Mouse (Mus musculus) heart, embryonic 14.5 days (tissue): ENCODE results near the gene Ylpm1. TPM values are rescaled to one million over a fixed set of nuclear protein-coding genes. Genes with fewer than 3 reads are reported as not detected.

Experiments
- polyA plus RNA-seq: library from polyadenylated mRNA; unstranded; fragments of >200 nt; fragmentation: Nextera tagmentation; extraction: Ambion mirVana; gene quantifications from 2 replicates; pipeline ENCODE4 v1.2.1, GENCODE M21; 2014

Gene Ylpm1
- polyA plus RNA-seq, 1 experiment from 2014 or later, result 27.1 TPM

Other genes with a start within 250 kb of the Ylpm1 start
- 50.8 and 56.6 TPM in 2 replicates for gene Npc2, start 223.2 kb upstream of the Ylpm1 start, polyA plus RNA-seq
- gene Isca2, start 223.1 kb upstream of the Ylpm1 start, polyA plus RNA-seq, result 164 and 167 TPM in 2 replicates
- 2.9 and 3.0 TPM in 2 replicates for gene Ltbp2, start 119.8 kb upstream of the Ylpm1 start, polyA plus RNA-seq
- 88.8 and 91.9 TPM in 2 replicates for gene Fcf1, start 25.4 kb upstream of the Ylpm1 start, polyA plus RNA-seq
- gene Arel1, start 25.4 kb upstream of the Ylpm1 start, polyA plus RNA-seq, result 13.2 and 13.7 TPM in 2 replicates
- gene Prox2, start 114.4 kb downstream of the Ylpm1 start, polyA plus RNA-seq, result 1.9 and 2.9 TPM in 2 replicates
- 197 and 203 TPM in 2 replicates for gene Dlst, start 114.5 kb downstream of the Ylpm1 start, polyA plus RNA-seq
- gene Rps6kl1, start 154.9 kb downstream of the Ylpm1 start, polyA plus RNA-seq, result 0.77 and 1.1 TPM in 2 replicates
- 8.9 and 10.6 TPM in 2 replicates for gene Pgf, start 181.5 kb downstream of the Ylpm1 start, polyA plus RNA-seq
- 49.7 and 60.0 TPM in 2 replicates for gene Eif2b2, start 223.2 kb downstream of the Ylpm1 start, polyA plus RNA-seq